ENCODE assay signal across 8 mouse cellular contexts in the genomic region with DNA sequence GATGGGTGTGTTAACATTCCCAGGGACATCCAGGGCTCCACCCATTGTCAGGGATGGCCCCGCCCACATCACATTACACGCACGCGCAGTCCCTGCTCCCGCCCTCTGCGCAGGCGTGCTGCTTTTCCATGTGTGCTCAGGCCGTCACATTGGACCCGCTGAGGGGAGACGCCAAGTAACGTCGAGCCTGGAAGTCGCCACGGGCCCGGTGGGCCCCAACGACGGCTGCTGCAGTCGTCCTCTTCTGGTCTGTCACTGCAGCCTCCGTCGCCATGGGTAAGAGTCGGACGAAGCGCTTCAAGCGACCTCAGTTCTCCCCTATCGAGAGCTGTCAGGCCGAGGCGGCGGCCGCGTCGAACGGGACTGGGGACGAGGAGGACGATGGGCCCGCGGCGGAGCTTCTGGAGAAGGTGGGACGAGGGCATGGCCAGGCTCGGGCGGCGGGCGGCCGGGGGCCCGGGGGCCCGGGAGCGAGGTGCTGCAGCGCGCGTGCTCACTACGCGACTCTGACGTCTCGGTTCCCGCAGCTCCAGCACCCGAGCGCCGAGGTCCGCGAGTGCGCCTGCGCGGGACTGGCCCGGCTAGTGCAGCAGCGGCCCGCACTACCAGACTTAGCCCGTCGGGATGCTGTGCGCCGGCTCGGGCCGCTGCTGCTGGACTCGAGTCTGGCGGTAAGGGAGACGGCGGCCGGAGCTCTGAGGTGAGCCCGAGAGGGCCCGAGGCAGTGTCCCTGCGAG. TPM values are rescaled to one million over a fixed set of nuclear protein-coding genes. Genes with fewer than 3 reads are reported as not detected.
A peak's percentile ranks its signal among the peaks of the same experiment; 100 is the strongest.
DNase-seq lines count a peak whose midpoint lies in the region; ATAC-seq and TF ChIP-seq lines count a peak whose summit lies in the region.

A gene (plus strand): TSS at position 108 of the 737 bp plus-strand sequence.

- no peak for TF ChIP-seq CTCF in cortical plate, adult 2 months (IDR thresholded peaks at IDR 0.05; ENCODE audit: extremely low read depth, insufficient read depth, low read length)

- peaks cover 5% of the 10 kb centered on the region for H3K4me1 ChIP-seq in cortical plate, adult 2 months (ENCODE audit: control insufficient read depth, insufficient read depth, low read length)

- peak within 1 kb of the TSS; percentile 95 for H3K27ac ChIP-seq in cortical plate, adult 2 months (ENCODE audit: insufficient read depth, low read length)

- peak; percentile 95 for DNase-seq in gastrocnemius, postnatal 10 days
- DNase-seq in induced T-regulatory cell, adult 2 months (ENCODE audit: low read depth): peak; percentile 92
- DNase-seq in left cerebral cortex, adult 9 months (ENCODE audit: low spot score in 2 of 2): peak; percentile 91 to 98
- peak; percentile 96 for DNase-seq in right cerebral cortex, postnatal 14 days
- peak; percentile 96 to 98 for DNase-seq in urinary bladder, postnatal 36 days (ENCODE audit: low spot score in 2 of 2)

- peak within 1 kb of the TSS; percentile 56 for H3K4me3 ChIP-seq in cortical plate, adult 2 months (ENCODE audit: insufficient read depth, low read length)

- peak; percentile 89 for ATAC-seq in activated CD4-positive, CD25-positive, alpha-beta regulatory T cell, adult 4 months
- ATAC-seq in megakaryocyte progenitor cell, adult 5-6 weeks (replicated peaks; ENCODE audit: poor library complexity): peak; percentile 89

- peak; percentile 98 for TF ChIP-seq POLR2A in cortical plate, adult 2 months (IDR thresholded peaks at IDR 0.05; ENCODE audit: extremely low read depth, insufficient read depth, low read length)

RNA-seq across cellular contexts. Expression of the gene that starts here (rescaled TPM):
- polyA plus RNA-seq in activated CD4-positive, CD25-positive, alpha-beta regulatory T cell, adult 4 months (2017; shearing (Covaris generic)): 10 to 100 TPM; 17.7 to 19.1 TPM
- polyA plus RNA-seq in cortical plate, adult 2 months (2012; rRNA removed): 38.5 and 40.7 TPM in 2 replicates
- total RNA-seq in gastrocnemius, postnatal 10 days (2021): 10 to 100 TPM; 23.3 to 25.6 TPM
- total RNA-seq in megakaryocyte progenitor cell, adult 5-6 weeks (2015): 25.5 and 28.6 TPM in 2 replicates
- total RNA-seq in megakaryocyte progenitor cell, adult 5-6 weeks (2017): 39.5 and 53.3 TPM in 2 replicates

Comparison
In these comparisons a context has a peak if more than half of its experiments do, and no peak if none do; other contexts are left out.
1. Peak in every context shown above with its lines: DNase-seq, ATAC-seq, H3K4me3 ChIP-seq and H3K27ac ChIP-seq.